Mouse (Mus musculus): ENCODE results near the gene Sec23a.
"Not testable (repeated sequence)": the region's sequence is repeated elsewhere in the genome, so short reads cannot be mapped to it uniquely, and the experiment has no call there.

Sec23a gene

DNA sequence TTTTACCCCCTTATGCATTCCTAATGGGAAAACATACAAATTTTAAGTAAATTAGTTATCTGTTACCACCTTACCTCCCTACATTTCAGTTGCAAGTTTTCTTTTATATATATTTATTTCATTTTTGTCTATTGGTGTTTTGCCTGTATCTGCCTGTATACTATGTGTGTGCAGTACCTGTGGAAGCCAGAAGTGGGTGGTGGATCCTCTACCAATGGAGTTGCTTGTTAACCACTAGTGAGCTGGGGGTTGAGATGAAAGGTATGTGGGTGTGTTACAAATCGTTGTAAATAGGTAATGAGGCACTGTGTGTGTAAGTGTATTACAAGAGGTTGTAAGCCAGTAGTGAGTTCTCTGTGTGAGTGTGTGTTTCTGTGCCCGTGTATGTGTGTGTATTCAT, 1.3 kb downstream of the Sec23a start:
- in situ Hi-C loops (cut with MboI; ENCODE audit: low sequenced_read_pairs): no loop called here

GRCm38 (mm10) chr12:58985766-58986165, 26.1 kb downstream of the Sec23a start:
- in situ Hi-C loops (cut with MboI; ENCODE audit: low sequenced_read_pairs): no loop called here

- in situ Hi-C loops (cut with MboI; ENCODE audit: low sequenced_read_pairs): not testable (repeated sequence)
These were observed 30.6 kb downstream of the Sec23a start for GRCm38 (mm10) chr12:58981178-58981661.

DNA sequence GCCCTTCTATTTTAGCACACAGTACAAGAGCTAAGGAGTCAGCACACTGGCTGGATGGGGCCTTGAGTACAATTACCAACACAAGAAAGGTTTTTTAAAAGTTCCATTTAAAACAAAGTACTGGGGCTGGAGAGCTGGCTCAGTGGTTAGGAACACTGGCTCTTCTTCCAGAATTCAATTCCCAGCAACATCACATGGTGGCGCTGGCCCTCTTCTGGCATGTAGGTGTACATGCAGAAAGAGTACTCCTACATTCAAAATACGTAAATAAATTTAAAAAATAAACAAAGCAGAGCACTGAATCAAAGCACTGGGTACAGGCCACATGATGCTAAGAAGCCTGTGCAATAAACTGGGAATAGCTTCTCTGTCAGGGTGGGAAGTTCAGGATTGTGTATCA, 34.9 kb downstream of the Sec23a start:
- in situ Hi-C loops (cut with MboI; ENCODE audit: low sequenced_read_pairs): no loop called here

- in situ Hi-C loops (cut with MboI; ENCODE audit: low sequenced_read_pairs): no loop called here
These were observed 47.2 kb downstream of the Sec23a start for GRCm38 (mm10) chr12:58964583-58964982.

- in situ Hi-C loops (cut with MboI; ENCODE audit: low sequenced_read_pairs): no loop called here
These were observed 51.0 kb downstream of the Sec23a start for GRCm38 (mm10) chr12:58960844-58961243.

- in situ Hi-C loops (cut with MboI; ENCODE audit: low sequenced_read_pairs): no loop called here
These were observed 55.2 kb downstream of the Sec23a start for GRCm38 (mm10) chr12:58956624-58957023.

GRCm38 (mm10) chr12:58956162-58956561, 55.7 kb downstream of the Sec23a start:
- in situ Hi-C loops (cut with MboI; ENCODE audit: low sequenced_read_pairs): no loop called here

GRCm38 (mm10) chr12:58947879-58948278, 63.9 kb downstream of the Sec23a start:
- in situ Hi-C loops (cut with MboI; ENCODE audit: low sequenced_read_pairs): loop anchor here (25.0 kb wide), 1 partner anchor 1111 kb away; no protein-coding TSS in a partner anchor

DNA sequence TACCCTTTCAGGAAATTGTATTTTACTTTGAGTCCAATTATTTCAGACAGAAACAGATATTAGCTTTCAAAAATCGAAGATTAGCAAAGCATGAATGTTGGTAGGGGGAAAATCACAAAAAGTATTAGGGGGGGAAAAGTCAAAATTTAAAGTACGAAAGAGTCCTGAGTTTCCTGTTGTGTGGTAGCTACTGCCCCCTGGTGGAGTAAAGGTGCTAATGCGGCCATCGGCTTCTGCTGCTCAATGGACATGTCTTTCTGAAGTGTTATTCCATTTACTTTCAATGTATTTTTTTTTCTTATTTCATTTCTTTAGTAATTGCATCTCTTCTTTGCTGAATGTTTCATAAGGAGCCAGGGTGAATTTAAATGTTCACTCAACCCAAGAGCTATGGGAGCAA, 64.6 kb downstream of the Sec23a start:
- in situ Hi-C loops (cut with MboI; ENCODE audit: low sequenced_read_pairs): loop anchor here (25.0 kb wide), 1 partner anchor 1110 kb away; no protein-coding TSS in a partner anchor

- in situ Hi-C loops (cut with MboI; ENCODE audit: low sequenced_read_pairs): loop anchor here (25.0 kb wide), 1 partner anchor 1105 kb away; no protein-coding TSS in a partner anchor
These were observed 69.3 kb downstream of the Sec23a start for GRCm38 (mm10) chr12:58942544-58942943.

DNA sequence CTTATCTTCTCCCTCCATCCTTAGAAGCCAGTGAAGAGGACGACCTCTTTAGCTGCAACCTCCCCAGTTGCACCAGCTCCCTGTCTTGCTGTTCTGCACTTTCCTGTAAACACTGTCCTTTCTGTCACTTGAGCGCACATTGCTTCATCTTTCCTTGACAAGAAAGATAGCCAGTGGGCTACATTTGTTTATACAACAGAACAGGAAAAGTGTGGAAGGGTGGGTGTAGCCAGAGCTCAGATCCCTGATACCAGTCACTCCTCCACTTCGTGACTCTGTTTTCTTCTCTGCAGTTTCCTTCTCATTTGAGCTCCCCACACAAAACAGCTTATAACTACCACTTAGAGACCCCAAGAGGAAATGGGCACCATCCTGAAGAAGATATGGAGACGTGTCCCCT, 77.2 kb downstream of the Sec23a start:
- in situ Hi-C loops (cut with MboI; ENCODE audit: low sequenced_read_pairs): loop anchor here (25.0 kb wide), 1 partner anchor 1097 kb away; no protein-coding TSS in a partner anchor

GRCm38 (mm10) chr12:58924996-58925395, 86.8 kb downstream of the Sec23a start:
- in situ Hi-C loops (cut with MboI; ENCODE audit: low sequenced_read_pairs): loop anchor here (25.0 kb wide), 1 partner anchor 1088 kb away; no protein-coding TSS in a partner anchor

DNA sequence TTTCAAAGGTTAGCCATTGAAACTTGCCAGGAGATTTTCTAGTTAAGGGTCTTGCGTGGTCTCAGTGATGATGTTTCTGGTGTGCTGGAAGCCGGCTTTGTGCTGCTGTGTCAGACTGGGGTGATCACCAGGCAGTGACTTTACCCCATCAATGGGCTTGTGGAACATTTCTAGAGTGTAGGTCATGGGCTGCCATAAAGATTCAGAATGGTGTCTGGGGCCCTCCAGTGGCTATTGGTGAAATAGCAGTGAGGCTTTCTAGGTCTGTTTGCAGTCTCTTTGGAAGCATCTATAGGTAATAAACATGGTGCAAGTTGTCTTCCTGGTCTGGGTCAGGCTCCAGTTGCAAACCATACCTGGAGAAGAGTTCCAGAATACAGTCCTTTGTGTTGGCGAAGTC, 87.8 kb downstream of the Sec23a start:
- in situ Hi-C loops (cut with MboI; ENCODE audit: low sequenced_read_pairs): no loop called here

- in situ Hi-C loops (cut with MboI; ENCODE audit: low sequenced_read_pairs): no loop called here
These were observed 91.0 kb downstream of the Sec23a start for GRCm38 (mm10) chr12:58920775-58921174.

GRCm38 (mm10) chr12:58919516-58919915, 92.3 kb downstream of the Sec23a start:
- in situ Hi-C loops (cut with MboI; ENCODE audit: low sequenced_read_pairs): no loop called here

DNA sequence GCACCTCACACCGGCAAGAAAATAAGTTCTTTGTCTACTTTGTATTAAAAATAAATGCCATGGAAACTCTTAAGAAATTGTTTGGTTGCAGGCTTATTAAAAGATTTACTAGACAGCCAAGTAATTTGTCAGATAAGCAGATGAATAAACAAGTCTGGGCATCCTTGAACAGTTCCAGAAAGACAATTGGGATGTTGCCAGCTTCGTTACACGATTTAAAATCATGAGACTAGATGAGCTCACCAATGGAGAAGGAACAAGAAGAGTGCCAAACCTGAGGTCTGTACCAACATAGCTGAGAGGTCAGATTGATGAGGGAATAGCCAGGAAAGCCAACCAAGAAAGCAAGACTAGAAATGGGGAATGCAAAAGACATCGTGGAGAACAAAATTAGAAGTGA, 102.0 kb downstream of the Sec23a start:
- in situ Hi-C loops (cut with MboI; ENCODE audit: low sequenced_read_pairs): no loop called here

Data from CH12F3 (cell line).